Comparison of ENCODE assay signal across 13 mouse cellular contexts in the genomic region with DNA sequence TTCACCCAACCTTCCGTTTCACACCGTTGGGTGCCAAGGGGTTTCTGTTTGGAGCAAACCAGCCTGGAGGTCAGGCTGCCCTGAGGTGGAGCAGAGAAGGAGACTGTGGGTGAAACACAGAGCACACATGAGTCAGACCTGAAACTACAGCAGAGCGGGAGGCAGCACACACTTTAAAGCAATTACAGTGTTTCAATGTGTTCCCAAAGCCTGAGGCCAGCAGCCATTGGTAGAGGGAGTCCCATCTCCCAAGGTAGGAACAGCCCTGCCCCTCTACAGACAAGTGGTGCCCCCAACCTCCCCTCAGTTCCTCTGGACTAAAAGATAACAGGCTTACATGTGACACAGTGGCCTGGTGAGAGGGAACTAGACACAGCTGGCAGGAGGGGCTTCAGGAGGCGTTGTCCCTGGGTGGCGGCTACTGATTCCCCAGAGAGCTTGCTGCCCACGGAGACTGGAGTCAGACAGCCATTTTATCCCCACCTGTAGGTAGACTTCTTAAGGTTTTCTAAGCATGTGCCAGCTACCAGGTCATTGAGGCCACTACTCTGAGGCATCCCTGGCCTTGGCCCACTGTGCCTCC. TPM values are rescaled to one million over a fixed set of nuclear protein-coding genes. Genes with fewer than 3 reads are reported as not detected.
DNase-seq lines count a peak whose midpoint lies in the region; ATAC-seq and TF ChIP-seq lines count a peak whose summit lies in the region.
"Had no signal": no experiment of that assay in that cellular context is flagged by ENCODE, and none has a peak within 500 bp of the region (broad histone marks: within the 10 kb centered on the region; RNA-seq: fewer than 3 reads in every experiment).

No protein-coding gene starts in this region.

- DNase-seq in forebrain, embryonic 10.5 days (ENCODE audit: extremely low spot score, low spot score): no peak
- DNase-seq in embryonic facial prominence, embryonic 10.5 days (ENCODE audit: low spot score): no peak
- no peak for DNase-seq in lung, postnatal 36 days
- DNase-seq in kidney, postnatal 10 days: no peak
- DNase-seq in left cerebral cortex, adult 2 months (ENCODE audit: extremely low spot score in 1 of 2, low spot score in 2 of 2): no peak
- DNase-seq: cerebellum, postnatal 14 days; kidney, adult 2 months; left cerebral cortex, postnatal 4 days had no signal

- no peak overlapping the region for H3K4me2 ChIP-seq in forebrain, embryonic 12.5 days
- H3K4me2 ChIP-seq: hindbrain, embryonic 13.5 days; midbrain, embryonic 12.5 days had no signal

- peak overlapping the region; percentile 9 for H3K27ac ChIP-seq in forebrain, embryonic 10.5 days
- H3K27ac ChIP-seq in forebrain, embryonic 12.5 days: no peak overlapping the region
- H3K27ac ChIP-seq in embryonic facial prominence, embryonic 10.5 days (replicated peaks): peak overlapping the region; percentile 45; the same call in 1 of the 2 replicates
- no peak overlapping the region for H3K27ac ChIP-seq in left cerebral cortex, adult 2 months
- H3K27ac ChIP-seq: hindbrain, embryonic 13.5 days; midbrain, embryonic 12.5 days had no signal

- WGBS in forebrain, embryonic 10.5 days: 80% methylated on average over 6 of the region's 6 CpGs
- 81% methylated on average over 6 of the region's 6 CpGs for WGBS in forebrain, embryonic 12.5 days
- WGBS in embryonic facial prominence, embryonic 10.5 days: 81% methylated on average over 6 of the region's 6 CpGs

- intact Hi-C loops in left cerebral cortex, adult 2 months (cut with DNase I): no loop called here

- no peak for TF ChIP-seq CTCF in E14TG2a.4 (conservative IDR thresholded peaks at IDR 0.05; ENCODE audit: low read length)
- TF ChIP-seq CTCF in left cerebral cortex, adult 2 months (IDR thresholded peaks at IDR 0.05): no peak

- H3K9ac ChIP-seq in forebrain, embryonic 12.5 days: no peak overlapping the region
- H3K9ac ChIP-seq: hindbrain, embryonic 13.5 days; midbrain, embryonic 12.5 days had no signal

- no peaks in the 10 kb centered on the region for H3K9me3 ChIP-seq in forebrain, embryonic 10.5 days
- H3K9me3 ChIP-seq in forebrain, embryonic 12.5 days: no peaks in the 10 kb centered on the region
- no peaks in the 10 kb centered on the region for H3K9me3 ChIP-seq in E14TG2a.4 (ENCODE audit: low read length)
- peaks cover 7% of the 10 kb centered on the region; the same call in 1 of the 2 replicates for H3K9me3 ChIP-seq in embryonic facial prominence, embryonic 10.5 days
- H3K9me3 ChIP-seq: hindbrain, embryonic 13.5 days; midbrain, embryonic 12.5 days had no signal

- H3K4me1 ChIP-seq in forebrain, embryonic 10.5 days: peaks cover 59% of the 10 kb centered on the region
- peaks cover 17% of the 10 kb centered on the region for H3K4me1 ChIP-seq in forebrain, embryonic 12.5 days
- H3K4me1 ChIP-seq in E14TG2a.4 (replicated peaks; ENCODE audit: low read depth, low read length): peaks cover 91% of the 10 kb centered on the region
- H3K4me1 ChIP-seq in embryonic facial prominence, embryonic 10.5 days: peaks cover 66% of the 10 kb centered on the region

- no peak for ATAC-seq in forebrain, embryonic 12.5 days (ENCODE audit: low FRiP score)
- 0 out of 2 replicates have a peak, but pooled peaks have one; percentile 16 for ATAC-seq in megakaryocyte, adult 5-6 weeks (ENCODE audit: poor library complexity, severe bottlenecking)

- no peaks in the 10 kb centered on the region for H3K36me3 ChIP-seq in forebrain, embryonic 10.5 days (replicated peaks)
- no peaks in the 10 kb centered on the region for H3K36me3 ChIP-seq in forebrain, embryonic 12.5 days (replicated peaks)
- H3K36me3 ChIP-seq in E14TG2a.4 (ENCODE audit: insufficient read depth, low read length): peaks cover 7% of the 10 kb centered on the region; the same call in 1 of the 2 replicates
- H3K36me3 ChIP-seq in embryonic facial prominence, embryonic 10.5 days (replicated peaks): no peaks in the 10 kb centered on the region; the same call in 1 of the 2 replicates
- H3K36me3 ChIP-seq: hindbrain, embryonic 13.5 days; midbrain, embryonic 12.5 days had no signal

- no peaks in the 10 kb centered on the region for H3K27me3 ChIP-seq in forebrain, embryonic 10.5 days (ENCODE audit: poor library complexity, severe bottlenecking)
- H3K27me3 ChIP-seq in forebrain, embryonic 12.5 days: 0 out of 2 replicates have a peak, but pooled peaks cover 4% of the 10 kb centered on the region
- H3K27me3 ChIP-seq in E14TG2a.4 (ENCODE audit: insufficient read depth, low read length): no peaks in the 10 kb centered on the region
- no peaks in the 10 kb centered on the region for H3K27me3 ChIP-seq in embryonic facial prominence, embryonic 10.5 days (replicated peaks; ENCODE audit: low read depth, poor library complexity, severe bottlenecking)
- H3K27me3 ChIP-seq: hindbrain, embryonic 13.5 days; midbrain, embryonic 12.5 days had no signal

- H3K4me3 ChIP-seq in forebrain, embryonic 10.5 days: no peak overlapping the region; the same call in 1 of the 2 replicates
- no peak overlapping the region for H3K4me3 ChIP-seq in forebrain, embryonic 12.5 days (replicated peaks)
- H3K4me3 ChIP-seq in E14TG2a.4 (replicated peaks; ENCODE audit: low read length): 0 out of 2 replicates have a peak overlapping the region, but pooled peaks have one; percentile 7
- no peak overlapping the region for H3K4me3 ChIP-seq in embryonic facial prominence, embryonic 10.5 days
- no peak overlapping the region for H3K4me3 ChIP-seq in left cerebral cortex, adult 2 months
- H3K4me3 ChIP-seq: hindbrain, embryonic 13.5 days; midbrain, embryonic 12.5 days had no signal

RNA-seq across cellular contexts. Expression of gene Morn1, which starts 31.1 kb away (rescaled TPM):
- polyA plus RNA-seq in forebrain, embryonic 10.5 days (2016; fragmentation: Nextera tagmentation; extraction: Ambion mirVana): 4.5 and 6.8 TPM in 2 replicates
- polyA plus RNA-seq in forebrain, embryonic 12.5 days (2016; fragmentation: Nextera tagmentation; extraction: Ambion mirVana): 6.9 and 7.0 TPM in 2 replicates
- polyA plus RNA-seq in embryonic facial prominence, embryonic 10.5 days (2016; fragmentation: Nextera tagmentation; extraction: Ambion mirVana): 4.3 and 5.4 TPM in 2 replicates
- 0.71 TPM in 1 of 2 replicates, not detected in the other for total RNA-seq in megakaryocyte, adult 5-6 weeks (2015)
- 0.95 and 1.1 TPM in 2 replicates for total RNA-seq in megakaryocyte, adult 5-6 weeks (2017)
- total RNA-seq in left cerebral cortex, adult 2 months (2021): 10 to 100 TPM; 10.6 to 11.2 TPM

RNA-seq across cellular contexts. Expression of gene Rer1, which starts 31.3 kb away (rescaled TPM):
- 133 and 137 TPM in 2 replicates for polyA plus RNA-seq in forebrain, embryonic 10.5 days (2016; fragmentation: Nextera tagmentation; extraction: Ambion mirVana)
- polyA plus RNA-seq in forebrain, embryonic 12.5 days (2016; fragmentation: Nextera tagmentation; extraction: Ambion mirVana): 128 and 129 TPM in 2 replicates
- polyA plus RNA-seq in embryonic facial prominence, embryonic 10.5 days (2016; fragmentation: Nextera tagmentation; extraction: Ambion mirVana): 128 and 134 TPM in 2 replicates
- total RNA-seq in megakaryocyte, adult 5-6 weeks (2015): 133 and 141 TPM in 2 replicates
- total RNA-seq in megakaryocyte, adult 5-6 weeks (2017): 116 and 130 TPM in 2 replicates
- total RNA-seq in left cerebral cortex, adult 2 months (2021): 10 to 100 TPM; 62.4 to 67.5 TPM

RNA-seq across cellular contexts. Expression of gene Pex10, which starts 50.7 kb away (rescaled TPM):
- polyA plus RNA-seq in forebrain, embryonic 10.5 days (2016; fragmentation: Nextera tagmentation; extraction: Ambion mirVana): 22.2 TPM in 2 replicates
- polyA plus RNA-seq in forebrain, embryonic 12.5 days (2016; fragmentation: Nextera tagmentation; extraction: Ambion mirVana): 17.2 and 19.3 TPM in 2 replicates
- 19.0 and 22.2 TPM in 2 replicates for polyA plus RNA-seq in embryonic facial prominence, embryonic 10.5 days (2016; fragmentation: Nextera tagmentation; extraction: Ambion mirVana)
- total RNA-seq in megakaryocyte, adult 5-6 weeks (2015): 3.7 and 4.3 TPM in 2 replicates
- total RNA-seq in megakaryocyte, adult 5-6 weeks (2017): 3.3 and 5.7 TPM in 2 replicates
- total RNA-seq in left cerebral cortex, adult 2 months (2021): 10 to 100 TPM; 17.4 to 18.3 TPM

Comparison
In these comparisons a context has a peak if more than half of its experiments do, and no peak if none do; other contexts are left out.
1. H3K27ac ChIP-seq: peak in forebrain, embryonic 10.5 days (single experiment) and embryonic facial prominence, embryonic 10.5 days (single experiment); none in forebrain, embryonic 12.5 days (single experiment) and left cerebral cortex, adult 2 months (single experiment).